Mouse (Mus musculus): ENCODE measurements around the gene Nid1.
"Not testable (repeated sequence)": the region's sequence is repeated elsewhere in the genome, so short reads cannot be mapped to it uniquely, and the experiment has no call there.

The Nid1 gene

DNA sequence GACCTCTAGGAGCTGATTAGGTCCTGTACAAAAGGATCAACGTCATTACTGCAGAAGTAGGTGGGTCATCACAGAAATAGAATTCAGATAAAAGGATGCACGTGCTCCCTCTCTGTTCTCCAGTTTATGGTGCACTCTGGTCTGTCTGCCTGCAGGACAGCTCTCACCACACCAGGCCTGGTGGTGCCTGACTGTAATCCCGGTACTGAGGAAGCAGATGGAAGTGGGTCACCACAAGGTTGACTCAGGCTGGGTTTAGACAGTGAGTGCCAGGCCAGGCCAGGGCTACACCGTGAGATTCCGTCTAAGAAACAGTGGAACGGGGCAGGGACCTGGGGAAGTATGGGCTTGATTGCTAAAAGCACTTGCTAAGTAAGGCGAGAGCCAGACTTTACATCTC lies 94.6 kb downstream of the Nid1 start:
- DNase-seq (ENCODE audit: low read depth, low spot score): no peak
- Histone ChIP-seq H3K27me3 (ENCODE audit: control insufficient read depth, insufficient read depth, low read length, poor library complexity, severe bottlenecking) (no peaks in the 10 kb centered on the region), H3K36me3 (ENCODE audit: control insufficient read depth, insufficient read depth, low read length, poor library complexity, severe bottlenecking) (no peaks in the 10 kb centered on the region)

DNA sequence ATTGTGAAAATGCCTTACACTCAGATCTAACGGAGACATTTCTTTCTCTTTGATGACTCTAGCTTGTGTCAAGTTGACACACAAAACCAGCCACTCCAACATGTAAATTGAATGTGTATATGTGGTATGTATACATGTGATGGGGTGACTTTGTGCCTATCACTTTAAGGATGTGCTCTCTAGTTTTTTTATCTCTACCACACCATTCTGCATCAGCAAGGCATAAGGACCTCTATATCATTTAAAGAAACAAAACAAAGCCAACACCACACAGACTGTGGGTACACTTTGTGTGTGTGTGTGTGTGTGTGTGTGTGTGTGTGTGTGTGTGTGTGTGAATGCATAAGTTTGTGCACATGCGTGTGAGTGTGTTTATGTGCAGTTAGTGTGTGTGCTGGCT lies 99.2 kb downstream of the Nid1 start:
- Histone ChIP-seq H3K36me3 (ENCODE audit: control insufficient read depth, insufficient read depth, low read length, poor library complexity, severe bottlenecking) (no peaks in the 10 kb centered on the region), H3K27me3 (ENCODE audit: control insufficient read depth, insufficient read depth, low read length, poor library complexity, severe bottlenecking) (no peaks in the 10 kb centered on the region)
- DNase-seq (ENCODE audit: low read depth, low spot score): no peak

DNA sequence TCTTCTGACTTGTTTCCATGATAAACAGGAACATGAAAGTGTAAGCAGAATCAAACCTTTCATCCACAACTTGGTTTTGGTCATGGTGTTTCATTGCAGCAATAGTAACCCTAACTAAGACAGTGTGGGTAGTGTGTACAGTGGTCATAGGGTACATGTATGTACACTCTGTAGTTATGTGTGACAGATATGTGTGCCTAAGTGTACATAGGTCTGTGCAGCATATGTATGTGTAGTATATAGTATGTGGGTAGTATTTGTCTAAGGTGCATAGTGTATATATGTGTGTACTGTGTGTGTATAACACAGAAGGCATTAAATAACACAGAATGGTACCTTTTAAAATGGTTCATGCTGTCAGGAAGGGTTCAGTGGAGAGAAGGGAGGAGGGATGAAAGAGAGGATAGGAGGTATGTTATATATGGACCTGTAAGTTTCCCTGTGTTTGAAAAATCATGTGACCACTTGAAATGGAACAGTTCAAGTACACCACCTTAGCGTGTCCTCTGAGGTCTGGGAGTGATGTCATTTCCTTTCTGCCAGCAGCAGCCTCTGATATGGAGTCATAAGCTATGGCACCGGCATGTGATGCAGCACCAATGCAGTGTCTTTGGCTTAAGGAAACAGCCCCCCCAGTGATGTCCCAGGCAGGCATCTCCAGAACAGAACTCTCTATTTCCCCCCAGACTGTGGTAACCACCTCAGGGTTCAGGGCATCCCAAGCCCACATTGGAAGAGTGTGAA lies 100.1 kb downstream of the Nid1 start:
- Histone ChIP-seq H3K36me3 (ENCODE audit: control insufficient read depth, insufficient read depth, low read length, poor library complexity, severe bottlenecking) (no peaks in the 10 kb centered on the region), H3K27me3 (ENCODE audit: control insufficient read depth, insufficient read depth, low read length, poor library complexity, severe bottlenecking) (no peaks in the 10 kb centered on the region)
- peak; percentile 67 for DNase-seq (ENCODE audit: low read depth, low spot score)

DNA sequence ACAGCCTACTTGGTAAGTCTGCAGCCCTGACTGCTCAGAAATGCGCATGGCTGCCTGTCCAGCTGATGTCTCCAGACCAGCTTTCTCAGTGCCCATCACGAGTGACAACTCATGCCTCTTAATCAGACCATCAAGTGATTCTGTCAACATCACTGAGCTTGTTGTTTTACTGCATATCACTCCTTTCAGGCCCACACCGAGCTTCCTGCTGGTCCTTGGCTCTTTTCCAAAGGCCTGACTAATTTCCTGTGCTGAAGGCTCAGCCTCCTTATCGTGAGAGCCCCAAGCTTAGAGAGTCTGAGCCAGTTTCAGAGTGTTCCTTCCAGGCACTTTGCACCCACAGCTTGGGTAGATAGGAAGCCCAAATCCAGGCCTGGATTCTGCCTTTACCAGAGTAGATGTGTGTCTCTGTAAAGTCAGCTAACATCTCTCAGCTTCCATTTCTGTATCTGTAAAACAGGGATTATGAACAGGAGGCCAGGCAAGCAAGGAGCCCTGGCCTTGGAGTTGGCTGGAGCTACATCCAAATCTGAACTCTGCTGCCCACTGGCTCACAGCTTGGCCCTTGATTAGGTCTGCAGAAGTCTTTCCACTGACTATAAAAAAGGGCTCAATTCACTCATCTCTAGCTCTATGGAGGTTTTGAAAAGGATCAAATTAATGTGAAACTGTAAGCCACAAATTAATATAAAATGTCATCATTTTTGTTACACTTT lies 101.4 kb downstream of the Nid1 start:
- no peaks in the 10 kb centered on the region for H3K36me3 ChIP-seq (ENCODE audit: control insufficient read depth, insufficient read depth, low read length, poor library complexity, severe bottlenecking)
- no peak for DNase-seq (ENCODE audit: low read depth, low spot score)

DNA sequence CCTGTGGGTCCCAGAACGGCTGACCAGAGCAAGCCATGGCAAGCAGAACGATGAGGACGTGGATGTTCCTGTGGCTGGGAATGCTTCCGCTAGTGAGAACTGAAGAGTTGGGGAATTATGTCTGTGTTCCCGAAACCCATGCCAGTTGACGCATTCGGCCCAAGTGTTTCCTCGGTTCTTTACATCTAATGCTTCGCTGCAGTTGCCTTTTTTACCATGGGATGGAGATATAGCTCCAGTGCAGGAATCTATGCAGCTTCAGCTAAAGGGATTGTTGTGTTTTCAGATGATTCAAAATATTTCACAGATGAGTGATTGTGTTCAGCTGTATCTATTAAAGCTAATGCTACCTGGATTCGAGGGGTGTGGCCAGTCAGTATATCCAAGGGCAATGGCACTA lies 105.7 kb downstream of the Nid1 start:
- not testable (repeated sequence) for H3K36me3 ChIP-seq (ENCODE audit: control insufficient read depth, insufficient read depth, low read length, poor library complexity, severe bottlenecking); DNase-seq (ENCODE audit: low read depth, low spot score); H3K27me3 ChIP-seq (ENCODE audit: control insufficient read depth, insufficient read depth, low read length, poor library complexity, severe bottlenecking)

More for the DNA sequence above, 101.4 kb downstream of the Nid1 start:
- no peaks in the 10 kb centered on the region for H3K27me3 ChIP-seq (ENCODE audit: control insufficient read depth, insufficient read depth, low read length, poor library complexity, severe bottlenecking)

DNA sequence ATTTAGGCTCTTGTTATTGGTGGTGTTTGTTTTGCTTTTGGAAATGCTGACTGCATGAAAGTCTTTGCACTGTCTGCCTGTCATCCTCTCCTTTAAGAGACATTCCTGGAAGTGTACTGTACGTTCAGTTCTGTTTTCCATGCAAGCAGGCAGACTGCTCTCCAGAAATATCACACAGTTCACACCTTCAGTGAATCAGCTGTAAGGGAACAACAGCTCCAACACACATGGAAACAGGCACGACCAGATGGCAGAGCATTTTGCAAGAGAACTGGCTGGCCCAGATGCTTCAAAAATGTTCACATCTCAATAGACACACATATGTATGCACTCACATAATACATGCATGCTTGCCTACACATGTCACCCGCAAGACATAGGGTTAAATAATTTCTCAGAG lies 109.4 kb downstream of the Nid1 start:
- DNase-seq (ENCODE audit: low read depth, low spot score): no peak
- no peaks in the 10 kb centered on the region for H3K27me3 ChIP-seq (ENCODE audit: control insufficient read depth, insufficient read depth, low read length, poor library complexity, severe bottlenecking)
- no peaks in the 10 kb centered on the region for H3K36me3 ChIP-seq (ENCODE audit: control insufficient read depth, insufficient read depth, low read length, poor library complexity, severe bottlenecking)

DNA sequence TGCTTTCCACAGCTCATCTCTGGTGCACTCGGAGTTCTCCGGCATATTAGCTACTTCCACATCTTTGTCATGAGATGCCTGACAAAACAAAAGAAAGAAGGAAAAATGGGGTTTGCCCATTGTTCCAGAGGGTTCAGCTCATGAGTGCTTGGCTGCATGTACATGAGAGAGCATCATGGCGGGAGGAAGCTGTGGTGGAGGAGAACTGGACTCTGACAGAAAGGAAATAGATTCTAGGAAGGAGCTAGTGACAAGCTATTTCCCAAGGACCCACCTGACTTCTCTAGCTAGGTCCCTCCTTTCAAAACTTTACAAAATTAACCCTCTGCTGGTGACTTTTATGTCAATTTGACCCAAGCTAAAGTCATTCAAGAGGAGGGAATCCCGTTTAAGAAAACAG lies 110.5 kb downstream of the Nid1 start:
- DNase-seq (ENCODE audit: low read depth, low spot score): no peak
- Histone ChIP-seq H3K27me3 (ENCODE audit: control insufficient read depth, insufficient read depth, low read length, poor library complexity, severe bottlenecking) (no peaks in the 10 kb centered on the region), H3K36me3 (ENCODE audit: control insufficient read depth, insufficient read depth, low read length, poor library complexity, severe bottlenecking) (no peaks in the 10 kb centered on the region)

DNA sequence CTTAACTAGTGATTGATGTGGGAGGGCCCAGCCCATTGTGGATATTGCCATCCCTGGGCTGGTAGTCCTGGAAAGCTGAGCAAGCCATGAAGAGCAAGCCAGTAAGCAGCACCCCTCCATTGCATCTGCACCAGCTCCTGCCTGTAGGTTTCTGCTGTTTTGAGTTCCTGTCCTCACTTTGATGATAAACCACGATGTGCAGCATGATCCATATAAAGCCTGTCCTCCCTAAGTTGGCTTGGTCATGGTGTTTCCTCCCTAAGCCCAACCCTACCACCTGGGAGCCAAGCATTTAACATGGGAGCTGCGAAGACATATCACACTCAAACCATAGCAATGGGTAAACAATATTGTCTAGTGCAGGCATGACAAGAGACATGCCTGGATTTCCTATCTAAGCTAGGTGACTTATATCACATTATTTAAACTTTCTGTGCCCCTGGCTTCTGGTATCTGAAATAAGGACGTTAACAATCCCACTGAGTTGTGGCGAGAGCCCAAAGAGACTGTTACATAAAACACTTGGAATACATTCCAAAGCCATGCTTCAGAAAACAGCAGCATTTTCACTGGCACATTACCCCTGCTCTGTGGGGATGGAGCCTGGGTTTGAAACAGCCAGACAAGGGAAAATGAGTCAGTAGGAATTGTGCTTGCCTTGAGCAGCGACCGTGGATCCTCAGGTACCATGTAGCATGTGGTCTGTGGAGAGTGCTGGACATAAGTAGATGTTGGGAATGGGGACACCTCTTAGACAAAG lies 111.3 kb downstream of the Nid1 start:
- DNase-seq (ENCODE audit: low read depth, low spot score): no peak
- Histone ChIP-seq H3K27me3 (ENCODE audit: control insufficient read depth, insufficient read depth, low read length, poor library complexity, severe bottlenecking) (no peaks in the 10 kb centered on the region), H3K36me3 (ENCODE audit: control insufficient read depth, insufficient read depth, low read length, poor library complexity, severe bottlenecking) (no peaks in the 10 kb centered on the region)

DNA sequence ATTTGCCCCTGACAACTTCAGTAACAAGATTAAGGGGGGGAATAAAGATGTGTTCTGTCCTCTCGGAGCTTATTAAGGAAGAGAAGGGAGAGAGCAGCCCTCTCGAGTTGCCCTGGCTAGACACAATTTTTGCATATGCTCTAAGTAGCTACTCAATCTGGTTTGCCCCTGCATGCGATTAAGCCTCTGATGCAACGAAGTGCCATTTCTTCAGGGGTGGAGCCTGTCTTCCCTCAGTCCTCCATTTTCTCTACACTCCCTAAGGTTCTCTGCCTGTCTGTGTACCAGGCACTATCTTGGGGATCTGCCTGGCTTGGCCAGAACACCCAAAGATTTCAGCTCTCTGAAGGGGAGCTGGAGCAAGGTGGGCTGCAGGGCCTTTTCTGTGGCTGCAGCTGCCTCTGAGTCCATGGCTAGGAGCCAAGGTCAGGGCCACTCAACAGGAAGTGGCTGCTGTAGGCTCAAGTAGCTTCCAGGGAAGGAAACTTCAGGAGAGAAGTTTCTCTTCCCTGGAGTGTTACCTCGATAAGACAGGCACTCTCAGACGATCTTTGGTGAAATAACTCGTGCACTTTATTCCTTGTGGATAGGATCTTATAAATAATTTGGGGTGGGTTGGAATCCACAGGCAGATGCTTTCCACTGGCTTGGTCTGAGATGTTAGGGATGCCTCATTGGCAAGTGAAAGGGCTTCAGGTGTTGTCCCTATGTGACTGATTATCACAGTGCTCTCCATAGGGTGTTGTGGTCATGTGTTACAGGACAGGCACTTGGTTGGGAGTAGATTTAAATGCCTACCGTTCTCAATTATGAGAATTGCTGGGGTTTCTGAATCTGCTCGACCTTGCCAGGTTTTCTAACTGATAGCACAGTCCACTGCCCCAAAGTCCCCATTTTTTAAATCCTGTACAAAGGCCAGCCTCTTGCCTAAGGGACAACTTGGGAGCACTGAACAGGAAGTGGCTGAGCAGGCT lies 112.6 kb downstream of the Nid1 start:
- DNase-seq (ENCODE audit: low read depth, low spot score): no peak
- no peaks in the 10 kb centered on the region for H3K36me3 ChIP-seq (ENCODE audit: control insufficient read depth, insufficient read depth, low read length, poor library complexity, severe bottlenecking)
- H3K27me3 ChIP-seq (ENCODE audit: control insufficient read depth, insufficient read depth, low read length, poor library complexity, severe bottlenecking): no peaks in the 10 kb centered on the region

DNA sequence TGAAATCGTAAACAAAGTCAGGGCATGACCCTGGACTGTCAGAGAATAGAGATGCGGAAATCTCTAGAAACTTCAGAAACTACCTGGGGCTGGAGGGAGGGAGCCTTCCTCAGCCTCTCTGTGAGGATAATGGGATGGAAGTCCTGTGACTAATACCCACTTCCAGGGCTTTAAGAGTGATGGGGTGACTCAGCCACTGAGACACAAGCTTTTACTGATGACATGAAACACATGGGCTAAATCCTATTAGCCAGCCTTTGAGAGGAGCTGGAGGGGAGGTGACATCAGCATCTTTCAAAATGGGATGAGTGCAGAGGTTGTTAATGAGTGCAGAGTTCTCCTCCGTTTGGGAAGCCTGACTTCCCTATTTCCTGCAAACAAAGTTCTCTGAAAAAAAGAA lies 114.7 kb downstream of the Nid1 start:
- H3K36me3 ChIP-seq (ENCODE audit: control insufficient read depth, insufficient read depth, low read length, poor library complexity, severe bottlenecking): no peaks in the 10 kb centered on the region
- H3K27me3 ChIP-seq (ENCODE audit: control insufficient read depth, insufficient read depth, low read length, poor library complexity, severe bottlenecking): no peaks in the 10 kb centered on the region
- DNase-seq (ENCODE audit: low read depth, low spot score): no peak

DNA sequence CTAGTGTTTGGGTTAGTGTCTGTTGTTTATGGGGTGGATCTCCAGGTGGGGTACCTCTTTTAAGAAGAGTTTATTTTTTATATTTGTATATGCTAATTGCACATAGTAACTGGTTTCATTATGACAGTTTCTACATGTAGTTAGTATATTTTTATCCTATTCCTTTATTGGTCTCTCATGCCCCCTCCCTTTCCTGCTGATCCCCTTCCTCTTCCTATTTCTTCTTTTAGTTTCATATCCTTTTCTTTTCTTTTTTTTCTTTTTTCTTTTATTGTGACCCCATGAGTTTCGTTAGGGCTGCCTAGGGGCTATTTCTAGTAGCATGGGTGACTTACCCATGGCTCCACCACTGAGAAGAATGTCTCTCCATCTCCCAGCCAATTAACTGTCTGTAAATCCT lies 116.3 kb downstream of the Nid1 start:
- peak; percentile 53 for DNase-seq (ENCODE audit: low read depth, low spot score)
- H3K27me3 ChIP-seq (ENCODE audit: control insufficient read depth, insufficient read depth, low read length, poor library complexity, severe bottlenecking): no peaks in the 10 kb centered on the region
- H3K36me3 ChIP-seq (ENCODE audit: control insufficient read depth, insufficient read depth, low read length, poor library complexity, severe bottlenecking): no peaks in the 10 kb centered on the region

DNA sequence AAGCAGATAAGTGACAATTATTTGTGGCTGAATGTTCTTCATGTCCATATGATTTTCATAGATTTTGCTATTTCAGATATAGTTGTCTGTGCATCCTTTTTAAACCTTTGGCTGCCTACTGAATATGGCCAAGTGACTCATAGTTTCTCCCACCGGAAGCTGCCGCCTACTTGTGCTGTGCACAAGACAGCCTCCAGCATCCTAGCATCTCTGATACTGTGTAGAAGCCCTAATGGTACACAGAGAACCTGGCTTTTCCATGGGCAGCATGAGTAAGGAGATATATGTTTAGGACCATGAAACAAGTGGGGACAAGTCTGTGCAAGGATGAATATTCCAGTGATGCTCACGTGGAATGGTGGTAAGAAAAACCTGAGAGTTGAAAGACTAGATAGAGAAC lies 117.8 kb downstream of the Nid1 start:
- Histone ChIP-seq H3K36me3 (ENCODE audit: control insufficient read depth, insufficient read depth, low read length, poor library complexity, severe bottlenecking) (no peaks in the 10 kb centered on the region), H3K27me3 (ENCODE audit: control insufficient read depth, insufficient read depth, low read length, poor library complexity, severe bottlenecking) (no peaks in the 10 kb centered on the region)
- DNase-seq (ENCODE audit: low read depth, low spot score): no peak

DNA sequence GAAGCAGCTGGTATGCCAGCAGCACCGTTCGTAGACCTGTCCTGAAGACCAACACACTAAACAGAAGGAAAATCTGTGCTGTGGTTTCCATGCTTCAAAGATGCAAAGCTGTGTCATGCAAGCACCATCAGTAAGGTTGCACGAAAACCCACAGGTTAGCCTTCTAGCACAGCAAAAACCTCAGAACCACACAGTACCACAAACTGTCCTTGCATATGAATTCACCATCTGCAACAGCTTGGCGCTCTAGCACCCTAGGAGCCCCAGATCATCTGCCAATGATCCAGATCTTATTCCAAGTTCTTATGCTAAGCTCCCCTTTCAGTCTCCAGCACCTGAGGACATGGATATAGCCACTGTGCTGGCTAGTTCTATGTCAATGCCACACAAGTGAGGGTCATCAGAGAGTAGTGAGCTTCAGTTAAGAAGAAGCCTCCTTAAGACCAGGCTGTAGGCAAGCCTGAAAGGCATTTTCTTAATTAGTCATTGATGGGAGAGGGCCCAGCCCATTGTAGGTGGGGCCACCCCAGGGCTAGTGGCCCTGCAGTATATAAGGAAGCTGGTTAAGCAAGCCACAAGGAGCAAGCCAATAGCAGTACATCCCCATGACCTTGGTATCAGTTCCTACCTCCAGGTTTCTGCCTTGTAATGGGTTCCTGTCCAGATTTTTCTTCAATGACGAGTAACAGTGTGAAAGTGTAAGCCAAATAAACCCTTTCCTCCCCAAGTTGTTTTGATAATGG lies 119.8 kb downstream of the Nid1 start:
- no peaks in the 10 kb centered on the region for H3K36me3 ChIP-seq (ENCODE audit: control insufficient read depth, insufficient read depth, low read length, poor library complexity, severe bottlenecking)
- peak; percentile 47 for DNase-seq (ENCODE audit: low read depth, low spot score)
- H3K27me3 ChIP-seq (ENCODE audit: control insufficient read depth, insufficient read depth, low read length, poor library complexity, severe bottlenecking): no peaks in the 10 kb centered on the region

DNA sequence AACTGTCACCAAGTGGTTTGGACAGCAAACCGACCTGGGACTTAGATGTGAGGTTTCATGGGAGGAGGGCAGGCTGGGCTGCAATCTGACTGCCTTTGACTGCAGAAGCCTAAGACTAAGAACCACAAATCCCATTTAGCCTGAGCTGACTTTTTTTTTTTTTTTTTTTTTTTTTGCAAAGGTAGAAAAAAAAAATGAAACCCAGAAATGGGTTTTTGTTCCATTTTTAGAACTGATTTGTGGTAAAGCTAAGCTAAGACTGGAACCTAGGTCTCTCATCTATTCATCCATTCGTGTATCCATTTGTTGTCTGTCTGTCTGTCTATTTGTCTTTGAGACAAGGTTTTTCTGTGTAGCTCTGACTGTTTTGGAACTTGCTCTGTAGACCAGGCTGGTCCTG lies 120.9 kb downstream of the Nid1 start:
- no peaks in the 10 kb centered on the region for H3K27me3 ChIP-seq (ENCODE audit: control insufficient read depth, insufficient read depth, low read length, poor library complexity, severe bottlenecking)
- no peak for DNase-seq (ENCODE audit: low read depth, low spot score)
- no peaks in the 10 kb centered on the region for H3K36me3 ChIP-seq (ENCODE audit: control insufficient read depth, insufficient read depth, low read length, poor library complexity, severe bottlenecking)

Data from splenic B cell, adult 2 months (primary cell).